Mouse (Mus musculus) heart, embryonic 13.5 days (tissue): Measurements from ENCODE around the gene Mtmr2. TPM values are rescaled to one million over a fixed set of nuclear protein-coding genes. Genes with fewer than 3 reads are reported as not detected.

Source experiments
- ATAC-seq: fragments of 200-750 bp; cut with Nextera tagmentation; 2 replicates; pipeline ENCODE4 v1.8.0; 2017; ENCODE audit warnings: moderate TSS enrichment; ENCODE audit not compliant: insufficient number of reproducible peaks, low FRiP score, low TSS enrichment; ENCODE audit errors: extremely low read depth
- H3K27ac ChIP-seq: fragments of 300-500 bp; sonication (generic); replicated peaks from 2 replicates; pipeline ENCODE4 v1.5.1; 2015; ENCODE audit warnings: moderate library complexity, mild to moderate bottlenecking, inconsistent platforms
- H3K27me3 ChIP-seq: fragments of 300-500 bp; sonication (generic); replicated peaks from 2 replicates; pipeline ENCODE4 v1.6.1; 2015; ENCODE audit warnings: mild to moderate bottlenecking, inconsistent platforms
- H3K36me3 ChIP-seq: fragments of 300-500 bp; sonication (generic); 2 replicates; pipeline ENCODE4 v1.6.1; 2015; ENCODE audit warnings: mild to moderate bottlenecking, inconsistent platforms
- H3K4me1 ChIP-seq: fragments of 300-500 bp; sonication (generic); 2 replicates; pipeline ENCODE4 v1.6.1; 2015; ENCODE audit warnings: inconsistent platforms
- H3K4me2 ChIP-seq: fragments of 300-500 bp; sonication (generic); 2 replicates; pipeline ENCODE4 v1.6.1; 2015; ENCODE audit warnings: inconsistent platforms, mild to moderate bottlenecking, moderate library complexity
- H3K4me3 ChIP-seq: fragments of 300-500 bp; sonication (generic); 2 replicates; pipeline ENCODE4 v1.5.1; 2015; ENCODE audit warnings: moderate library complexity, mild to moderate bottlenecking, inconsistent platforms
- H3K9ac ChIP-seq: fragments of 300-500 bp; sonication (generic); 2 replicates; pipeline ENCODE4 v1.6.1; 2015; ENCODE audit warnings: inconsistent platforms, mild to moderate bottlenecking, moderate library complexity
- H3K9me3 ChIP-seq: fragments of 300-500 bp; sonication (generic); 2 replicates; pipeline ENCODE4 v1.6.1; 2016; ENCODE audit warnings: inconsistent platforms
- WGBS: fragments of 180-500 bp; shearing (Covaris S2); methylation state at CpG from one replicate; pipeline ENCODE4 v1.1.7; 2015; ENCODE audit warnings: mixed read lengths; 5-methylcytosine and 5-hydroxymethylcytosine counted together
- polyA plus RNA-seq: library from polyadenylated mRNA; unstranded; fragments of >200 nt; fragmentation: Nextera tagmentation; extraction: Ambion mirVana; gene quantifications from 2 replicates; pipeline ENCODE4 v1.2.1, GENCODE M21; 2015

Gene Mtmr2
- polyA plus RNA-seq, 1 experiment from 2014 or later = 47.3 TPM

GRCm38 (mm10) chr9:13804480-13804879 lies 56.3 kb downstream of the Mtmr2 start:
- ATAC-seq = no peak
- peaks cover 86% of the 10 kb centered on the region for H3K36me3 ChIP-seq
- WGBS = 73% methylated on average over 1 of the region's 1 CpGs
- no peak overlapping the region for H3K4me2 ChIP-seq
- no peak overlapping the region for H3K4me3 ChIP-seq
- H3K9ac ChIP-seq = no peak overlapping the region
- H3K27me3 ChIP-seq = no peaks in the 10 kb centered on the region
- no peaks in the 10 kb centered on the region for H3K4me1 ChIP-seq
- H3K27ac ChIP-seq = no peak overlapping the region
- no peaks in the 10 kb centered on the region for H3K9me3 ChIP-seq

DNA sequence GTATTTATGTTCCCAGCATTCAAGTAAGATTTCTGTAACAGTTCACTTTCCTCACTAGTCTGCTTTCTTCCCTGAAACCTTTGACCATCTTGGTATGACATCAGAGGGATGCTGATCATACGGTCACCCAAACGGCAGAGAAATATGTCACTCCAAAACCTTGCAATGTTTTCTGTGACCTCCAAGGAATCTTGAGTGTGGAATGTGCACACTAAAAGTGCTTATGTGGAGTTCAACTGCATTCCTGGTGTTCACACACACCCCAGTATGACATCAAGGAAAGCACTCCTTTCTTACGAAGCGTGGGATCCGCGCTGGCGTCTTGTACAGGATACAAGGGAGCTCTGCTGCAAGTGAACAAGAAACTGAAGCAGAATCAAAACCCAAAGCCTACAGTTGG lies 58.6 kb downstream of the Mtmr2 start:
- H3K4me1 ChIP-seq = no peaks in the 10 kb centered on the region
- no peak overlapping the region for H3K9ac ChIP-seq
- no peak overlapping the region for H3K27ac ChIP-seq
- no peaks in the 10 kb centered on the region for H3K9me3 ChIP-seq
- 91% methylated on average over 7 of the region's 7 CpGs for WGBS
- H3K36me3 ChIP-seq = peaks cover 90% of the 10 kb centered on the region
- H3K4me3 ChIP-seq = no peak overlapping the region
- ATAC-seq = no peak
- no peak overlapping the region for H3K4me2 ChIP-seq
- no peaks in the 10 kb centered on the region for H3K27me3 ChIP-seq

DNA sequence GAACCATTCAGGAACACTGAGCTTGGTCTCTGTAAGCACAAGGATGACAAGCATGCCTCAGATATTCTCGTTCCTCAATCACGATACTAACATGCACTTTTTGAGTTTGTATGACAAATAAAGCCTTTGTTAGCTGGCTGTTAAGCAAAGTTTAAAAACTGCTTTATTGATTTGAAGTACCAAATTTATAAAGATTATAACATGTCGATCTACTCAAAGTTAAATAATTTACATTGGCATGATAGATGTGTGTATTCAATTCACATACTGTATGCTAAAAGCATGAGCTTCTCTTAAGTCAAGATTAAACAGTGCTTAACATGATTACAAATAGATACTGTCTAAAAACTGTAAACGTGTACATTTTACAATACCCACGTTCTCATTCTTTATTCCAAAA lies 59.4 kb downstream of the Mtmr2 start:
- 89% methylated on average over 5 of the region's 5 CpGs for WGBS
- Histone ChIP-seq H3K4me2 (no peak overlapping the region), H3K36me3 (peaks cover 90% of the 10 kb centered on the region), H3K27ac (no peak overlapping the region), H3K9ac (no peak overlapping the region), H3K4me1 (no peaks in the 10 kb centered on the region), H3K9me3 (no peaks in the 10 kb centered on the region), H3K4me3 (no peak overlapping the region), H3K27me3 (no peaks in the 10 kb centered on the region)
- no peak for ATAC-seq

- H3K9me3 ChIP-seq = no peaks in the 10 kb centered on the region
- H3K27me3 ChIP-seq = no peaks in the 10 kb centered on the region
- no peak overlapping the region for H3K4me2 ChIP-seq
- H3K4me3 ChIP-seq = no peak overlapping the region
- H3K27ac ChIP-seq = no peak overlapping the region
- no peaks in the 10 kb centered on the region for H3K4me1 ChIP-seq
- ATAC-seq = no peak
- H3K9ac ChIP-seq = no peak overlapping the region
- H3K36me3 ChIP-seq = peaks cover 87% of the 10 kb centered on the region
These were observed 61.7 kb downstream of the Mtmr2 start for GRCm38 (mm10) chr9:13809937-13810336.

- no peaks in the 10 kb centered on the region for H3K9me3 ChIP-seq
- H3K4me3 ChIP-seq = no peak overlapping the region
- 93% methylated on average over 9 of the region's 9 CpGs for WGBS
- no peak overlapping the region for H3K4me2 ChIP-seq
- no peak overlapping the region for H3K9ac ChIP-seq
- no peak overlapping the region for H3K27ac ChIP-seq
- ATAC-seq = no peak
- no peaks in the 10 kb centered on the region for H3K27me3 ChIP-seq
- peaks cover 82% of the 10 kb centered on the region for H3K36me3 ChIP-seq
- H3K4me1 ChIP-seq = no peaks in the 10 kb centered on the region
These were observed 70.2 kb downstream of the Mtmr2 start for GRCm38 (mm10) chr9:13818369-13818768.

- WGBS = 93% methylated on average over 3 of the region's 3 CpGs
- H3K4me2 ChIP-seq = no peak overlapping the region
- ATAC-seq = no peak
- H3K27ac ChIP-seq = no peak overlapping the region
- no peak overlapping the region for H3K9ac ChIP-seq
- H3K36me3 ChIP-seq = peaks cover 61% of the 10 kb centered on the region
- H3K4me1 ChIP-seq = peaks cover 20% of the 10 kb centered on the region
- no peaks in the 10 kb centered on the region for H3K27me3 ChIP-seq
- no peaks in the 10 kb centered on the region for H3K9me3 ChIP-seq
- H3K4me3 ChIP-seq = no peak overlapping the region
These were observed 72.6 kb downstream of the Mtmr2 start for GRCm38 (mm10) chr9:13820774-13821173.

GRCm38 (mm10) chr9:13825896-13826295 lies 77.7 kb downstream of the Mtmr2 start:
- peaks cover 28% of the 10 kb centered on the region for H3K4me1 ChIP-seq
- peak overlapping the region; percentile 99 for H3K27ac ChIP-seq
- H3K36me3 ChIP-seq = peaks cover 27% of the 10 kb centered on the region
- peak overlapping the region; percentile 79 for H3K4me2 ChIP-seq
- peak overlapping the region; percentile 82 for H3K4me3 ChIP-seq
- ATAC-seq = no peak
- no peaks in the 10 kb centered on the region for H3K27me3 ChIP-seq
- H3K9ac ChIP-seq = peak overlapping the region; percentile 95
- no peaks in the 10 kb centered on the region for H3K9me3 ChIP-seq
- 2% methylated on average over 8 of the region's 8 CpGs for WGBS

DNA sequence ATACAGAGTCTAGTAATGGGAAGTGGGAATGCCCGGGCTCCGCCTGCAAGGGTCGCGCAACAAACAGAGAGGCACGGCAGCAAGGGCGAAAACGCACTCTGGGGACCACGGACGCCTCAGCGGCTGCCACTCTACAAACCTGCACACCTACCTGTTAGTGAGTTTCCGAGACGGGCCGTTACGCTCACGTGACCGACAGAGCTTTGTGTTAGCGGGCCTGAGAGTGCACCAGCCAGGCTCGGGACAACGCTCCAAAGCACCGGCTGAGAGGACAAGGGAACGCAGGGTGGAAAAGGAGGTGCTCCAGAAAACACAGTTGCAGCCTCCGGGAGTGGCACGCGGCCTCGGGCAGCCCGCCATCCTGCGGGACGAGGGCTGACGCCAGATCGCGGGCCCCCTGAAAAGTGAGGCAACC lies 78.2 kb downstream of the Mtmr2 start:
- WGBS = under 1% methylated on average over 31 of the region's 31 CpGs
- Histone ChIP-seq H3K27me3 (no peaks in the 10 kb centered on the region), H3K4me2 (peak overlapping the region; percentile 79), H3K4me1 (peaks cover 28% of the 10 kb centered on the region), H3K36me3 (peaks cover 27% of the 10 kb centered on the region), H3K27ac (peak overlapping the region; percentile 99), H3K4me3 (peak overlapping the region; percentile 82), H3K9me3 (no peaks in the 10 kb centered on the region), H3K9ac (peak overlapping the region; percentile 95)
- peak; percentile 19; the same call in 1 of the 2 replicates for ATAC-seq

- Histone ChIP-seq H3K4me3 (peak within 1 kb of the TSS; percentile 82), H3K27me3 (no peaks in the 10 kb centered on the region)
- peak; percentile 85 for ATAC-seq
These were observed 78.7 kb downstream of the Mtmr2 start, which contains the start of gene Cep57 for GRCm38 (mm10) chr9:13826832-13827405. Gene Cep57, minus strand, starts transcription at chr9:13827107.

DNA sequence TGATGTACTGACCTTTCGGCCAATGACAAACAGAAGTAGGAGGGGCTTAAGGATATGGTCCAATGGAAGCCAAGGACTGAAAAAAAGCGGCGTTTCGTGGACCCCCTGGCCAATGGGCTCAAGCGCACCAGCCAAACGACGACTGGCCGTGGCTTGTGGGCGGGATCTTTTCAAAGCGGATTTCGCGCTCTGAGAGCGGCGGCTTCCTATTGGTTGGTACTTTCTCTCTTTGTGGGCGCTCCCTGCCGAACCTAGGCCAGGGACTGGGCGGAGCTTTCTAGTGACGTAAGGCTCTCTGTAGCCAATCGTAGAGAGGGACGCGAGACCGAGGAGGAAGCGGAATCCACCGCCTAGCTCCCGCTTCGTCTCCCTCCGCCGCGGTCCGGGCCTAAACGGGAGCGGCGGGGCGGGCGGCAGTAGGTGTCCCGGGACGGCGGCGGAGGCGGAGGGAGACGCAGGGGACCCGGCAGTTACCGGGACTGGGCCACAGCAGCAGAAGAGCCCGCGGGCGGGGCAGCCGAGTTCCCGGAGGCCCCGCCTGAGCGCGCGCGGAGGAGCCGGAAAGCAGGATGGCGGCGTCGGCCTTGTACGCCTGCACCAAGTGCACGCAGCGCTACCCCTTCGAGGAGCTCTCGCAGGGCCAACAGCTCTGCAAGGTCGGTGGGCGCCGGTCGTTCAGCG lies 79.3 kb downstream of the Mtmr2 start, which contains the start of gene Fam76b:
TSS of gene Fam76b (plus strand) at position 311 of the 681 bp plus-strand sequence.
- H3K36me3 ChIP-seq = peaks cover 35% of the 10 kb centered on the region
- WGBS = under 1% methylated on average over 67 of the region's 67 CpGs
- H3K4me2 ChIP-seq = peak within 1 kb of the TSS; percentile 84

More at GRCm38 (mm10) chr9:13826832-13827405, 78.7 kb downstream of the Mtmr2 start, which contains the start of gene Cep57:
- Histone ChIP-seq H3K4me2 (peak within 1 kb of the TSS; percentile 84), H3K9ac (peak within 1 kb of the TSS; percentile 95), H3K36me3 (peaks cover 31% of the 10 kb centered on the region), H3K9me3 (no peaks in the 10 kb centered on the region), H3K4me1 (peaks cover 28% of the 10 kb centered on the region), H3K27ac (peak within 1 kb of the TSS; percentile 99)
- under 1% methylated on average over 44 of the region's 44 CpGs for WGBS

GRCm38 (mm10) chr9:13828087-13828441 lies 79.9 kb downstream of the Mtmr2 start:
- peak overlapping the region; percentile 95 for H3K27ac ChIP-seq
- H3K4me2 ChIP-seq = peak overlapping the region; percentile 84
- H3K27me3 ChIP-seq = no peaks in the 10 kb centered on the region
- peak overlapping the region; percentile 92 for H3K9ac ChIP-seq
- peak overlapping the region; percentile 82 for H3K4me3 ChIP-seq
- no peaks in the 10 kb centered on the region for H3K9me3 ChIP-seq
- peak; percentile 13 for ATAC-seq
- peaks cover 28% of the 10 kb centered on the region for H3K4me1 ChIP-seq
- peaks cover 36% of the 10 kb centered on the region for H3K36me3 ChIP-seq
- WGBS = under 1% methylated on average over 23 of the region's 23 CpGs

More for the DNA sequence above, 79.3 kb downstream of the Mtmr2 start, which contains the start of gene Fam76b:
- ATAC-seq = peak; percentile 90
- Histone ChIP-seq H3K4me3 (peak within 1 kb of the TSS; percentile 82), H3K9ac (peak within 1 kb of the TSS; percentile 95), H3K9me3 (no peaks in the 10 kb centered on the region), H3K27ac (peak within 1 kb of the TSS; percentile 99), H3K4me1 (peaks cover 28% of the 10 kb centered on the region), H3K27me3 (no peaks in the 10 kb centered on the region)
